Mouse (Mus musculus) thymus, adult 18-20 months (tissue): ENCODE measurements around the gene Gramd1a.

Experiments
- DNase-seq, 2 experiments: peaks; one replicate each; pipeline ENCODE4 v3.0.0; 2022; ENCODE audit warnings: mixed read lengths in 2 of 2

Gramd1a gene

DNA sequence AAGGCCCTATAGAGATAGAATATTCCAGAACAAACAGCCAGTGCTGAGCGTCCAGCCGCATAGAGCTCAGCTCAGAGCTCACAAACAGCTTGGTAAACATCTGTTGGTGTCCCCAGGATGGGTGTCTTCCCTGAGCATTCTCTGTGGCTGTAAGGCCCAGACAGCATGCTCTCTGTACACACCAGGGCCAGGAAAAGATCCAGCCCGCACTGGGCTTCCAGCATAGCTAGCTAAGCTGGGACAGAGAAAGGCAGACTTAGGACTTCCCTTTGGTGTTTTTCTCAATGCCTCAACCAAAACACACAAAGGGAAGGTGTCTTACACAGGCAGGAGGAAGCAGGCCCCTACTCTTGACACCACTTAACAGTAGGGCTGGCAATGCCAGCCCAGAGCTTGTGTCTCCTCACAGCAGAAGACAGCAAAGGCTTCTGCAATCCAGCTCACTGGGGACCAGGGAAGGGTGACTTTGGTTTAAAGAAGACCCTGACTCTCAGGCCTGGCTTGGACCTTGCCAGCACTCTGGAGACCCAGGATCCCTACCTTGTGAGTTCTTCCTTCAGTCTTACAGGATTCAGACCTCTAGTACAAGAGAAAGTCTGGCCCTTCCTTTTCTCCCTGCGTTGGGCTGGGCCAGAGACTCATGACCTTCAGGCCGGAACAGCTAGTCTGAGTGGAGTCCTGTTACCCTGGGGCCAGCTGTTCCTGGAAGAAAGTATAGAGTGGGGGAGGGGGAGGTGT is at the start of gene Gramd1a:
Gene Gramd1a, minus strand, starts transcription at position 601 of the 738 bp plus-strand sequence.
- DNase-seq: no peak

- no peak for DNase-seq
Measured at GRCm38 (mm10) chr7:31195591-31196307, 40.1 kb upstream of the Gramd1a start.

- DNase-seq: no peak
Measured at GRCm38 (mm10) chr7:31184711-31185110, 29.0 kb upstream of the Gramd1a start.

- no peak for DNase-seq
Measured at GRCm38 (mm10) chr7:31182863-31183262, 27.2 kb upstream of the Gramd1a start.

DNA sequence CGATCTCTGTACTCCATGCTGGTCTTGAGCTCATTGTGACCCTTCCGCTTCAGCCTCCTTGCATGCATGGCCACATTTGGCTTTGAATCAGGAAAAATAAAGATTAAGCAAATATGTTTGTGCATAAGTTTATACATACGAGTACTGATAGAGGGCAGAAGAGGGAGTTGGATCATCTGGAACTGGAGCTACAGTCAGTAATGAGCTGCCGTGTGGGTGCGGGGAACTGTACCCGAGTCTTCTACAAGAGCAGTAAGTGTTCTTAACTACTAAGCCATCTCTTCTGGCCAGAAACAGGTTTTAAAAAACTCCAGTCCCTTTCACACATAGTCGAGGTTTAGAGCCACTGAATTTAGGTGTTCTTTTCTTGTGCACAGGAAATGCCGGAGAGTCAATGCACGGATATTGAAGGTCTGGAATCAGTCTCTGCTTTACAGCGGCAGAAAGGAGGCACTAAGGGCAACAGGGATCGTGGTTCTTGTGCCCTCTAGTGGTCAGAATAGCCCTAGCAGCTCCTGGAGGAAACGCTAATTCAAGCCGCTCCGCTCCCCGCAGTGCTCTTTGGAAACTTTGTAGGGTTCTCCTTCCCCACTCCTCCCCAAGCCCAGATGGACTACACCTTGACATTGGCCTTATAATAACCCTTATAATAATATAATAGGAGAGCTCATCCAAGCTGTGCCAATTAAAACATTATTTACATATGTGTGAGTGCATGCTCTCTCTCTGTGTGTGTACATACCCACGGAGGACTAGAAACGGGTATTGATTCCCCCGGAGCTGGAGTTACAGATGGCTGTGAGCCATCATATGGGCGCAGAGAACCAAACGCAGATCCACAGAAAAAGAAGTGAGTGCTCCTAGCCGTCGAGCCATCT is 21.4 kb upstream of the Gramd1a start:
- no peak for DNase-seq

DNA sequence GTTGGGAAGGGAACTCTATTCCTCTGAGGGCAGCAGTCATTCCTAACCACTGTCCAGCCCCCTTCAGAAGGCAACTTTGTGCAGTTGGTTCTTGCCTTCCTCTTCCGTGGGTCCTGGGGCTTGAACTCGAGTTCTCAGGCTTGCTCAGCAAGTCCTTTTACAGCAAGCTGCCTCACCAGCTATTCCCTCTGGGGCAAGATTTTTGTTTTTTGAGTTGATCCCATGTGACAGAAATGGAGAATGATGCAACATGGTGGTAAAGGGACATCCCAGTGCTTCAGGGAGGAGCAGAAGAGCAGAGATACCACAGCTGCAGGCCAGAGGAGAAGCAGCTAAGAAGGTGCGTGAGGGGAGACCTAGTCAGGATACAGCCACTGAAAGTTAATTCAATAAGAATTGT is 19.4 kb upstream of the Gramd1a start:
- DNase-seq: no peak

DNA sequence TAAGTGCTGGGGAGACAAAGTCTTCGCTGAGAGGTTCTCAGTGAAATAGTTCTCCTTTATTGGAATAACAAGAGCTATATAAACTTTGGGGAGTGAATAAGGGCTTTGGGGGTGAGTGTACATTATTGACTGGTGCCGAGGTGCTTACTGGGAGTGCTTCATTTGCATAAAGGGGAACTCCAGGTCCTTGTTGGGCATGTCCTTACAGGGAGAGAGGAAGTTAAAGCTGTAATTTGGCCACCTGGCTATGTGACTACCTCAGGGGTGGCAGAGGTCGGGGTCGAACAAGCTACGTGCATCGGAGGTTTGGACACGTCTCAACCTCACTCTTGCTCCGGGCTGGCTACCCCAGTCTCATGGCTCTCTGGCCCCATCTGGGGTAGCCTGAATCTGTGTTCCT is 18.8 kb upstream of the Gramd1a start:
- DNase-seq: no peak

DNA sequence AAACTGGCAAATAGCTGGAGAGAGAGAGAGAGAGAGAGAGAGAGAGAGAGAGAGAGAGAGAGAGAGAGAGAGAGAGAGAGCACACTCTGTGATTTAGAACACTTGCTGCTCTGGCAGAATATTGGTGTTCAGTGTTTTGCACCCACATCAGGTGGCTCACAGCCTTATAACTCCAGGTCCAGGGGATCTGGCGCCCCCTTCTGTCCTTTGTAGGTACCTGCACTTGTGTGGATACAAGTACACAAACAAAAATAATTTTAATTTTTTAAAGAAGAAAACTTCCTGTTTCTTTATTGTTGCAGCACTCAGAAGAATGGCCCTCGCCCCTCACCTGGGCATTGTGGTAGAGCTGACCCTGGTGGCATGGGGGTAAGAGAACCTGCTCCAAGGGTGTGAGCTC is 16.5 kb upstream of the Gramd1a start:
- DNase-seq: peak; percentile 34 to 59

GRCm38 (mm10) chr7:31170520-31170919 is 14.8 kb upstream of the Gramd1a start:
- DNase-seq: no peak

GRCm38 (mm10) chr7:31168412-31168811 is 12.7 kb upstream of the Gramd1a start:
- DNase-seq: peak in 1 of 2 experiments; percentile 76

GRCm38 (mm10) chr7:31164748-31165147 is 9.1 kb upstream of the Gramd1a start:
- DNase-seq: peak in 1 of 2 experiments; percentile 64

DNA sequence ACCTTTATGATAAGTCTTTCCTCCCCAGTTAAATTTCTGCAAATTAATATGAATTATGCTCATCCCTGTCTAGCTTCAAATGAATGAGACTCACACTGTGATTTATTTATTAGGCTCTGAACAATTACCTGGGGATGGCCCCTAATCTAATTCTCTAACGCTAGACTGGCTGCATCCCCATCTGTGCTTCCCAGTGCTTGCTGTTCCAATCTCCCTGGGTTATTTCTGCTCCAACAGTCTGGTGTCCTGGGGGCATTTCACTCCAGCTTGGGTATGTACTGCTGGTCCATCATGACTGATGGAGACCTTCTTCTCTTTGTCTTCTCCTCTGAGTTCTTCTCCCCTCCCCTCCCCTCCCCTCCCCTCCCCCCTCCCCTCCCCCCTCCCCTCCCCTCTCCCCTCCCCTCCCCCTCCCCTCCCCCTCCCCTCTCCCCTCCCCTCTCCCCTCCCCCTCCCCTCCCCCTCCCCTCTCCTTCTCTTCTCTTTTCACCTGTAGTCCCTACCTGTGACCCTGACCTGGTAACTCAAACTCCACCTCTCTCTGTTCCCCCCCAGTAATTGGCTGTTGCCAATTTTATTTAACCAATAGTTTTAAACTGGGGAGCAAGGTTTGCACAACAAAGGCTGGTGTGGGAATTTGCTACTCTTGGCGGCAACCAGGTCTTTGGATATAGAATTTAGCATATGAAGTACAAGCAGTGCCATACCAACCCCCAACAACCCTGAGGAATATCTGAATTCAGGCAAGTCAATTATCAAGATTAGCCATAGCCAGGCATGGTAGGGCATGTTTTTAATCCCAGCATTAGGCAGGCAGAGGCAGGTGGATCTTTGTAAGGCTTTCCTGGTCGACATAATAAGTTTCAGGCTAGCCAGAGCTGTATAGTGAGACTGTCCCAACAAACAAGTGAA is 8.2 kb upstream of the Gramd1a start:
- DNase-seq: no peak

- no peak for DNase-seq
Measured at GRCm38 (mm10) chr7:31162324-31162723, 6.6 kb upstream of the Gramd1a start.

- no peak for DNase-seq
Measured at GRCm38 (mm10) chr7:31161831-31162230, 6.1 kb upstream of the Gramd1a start.

DNA sequence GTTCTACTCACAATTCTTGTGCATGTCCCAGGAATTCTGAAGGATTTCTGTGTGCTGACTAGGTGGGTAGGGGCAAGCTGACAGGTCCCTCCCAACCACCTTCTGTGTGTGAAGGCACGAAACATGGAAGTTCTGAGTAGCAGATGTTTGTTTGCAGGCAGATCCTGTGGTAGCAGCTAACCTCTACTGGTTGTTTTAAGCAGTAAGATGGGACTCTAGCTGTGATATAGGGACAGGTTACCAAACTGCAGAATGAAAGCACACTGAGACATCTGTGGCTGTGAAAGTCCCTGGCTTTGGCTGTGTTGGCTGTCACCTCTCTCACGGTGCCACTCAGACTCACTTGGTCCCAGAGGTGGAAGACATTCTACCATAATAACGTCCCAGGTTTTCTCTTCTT is 5.5 kb upstream of the Gramd1a start:
- DNase-seq: peak in 1 of 2 experiments; percentile 57

GRCm38 (mm10) chr7:31160763-31161162 is 5.1 kb upstream of the Gramd1a start:
- peak in 1 of 2 experiments; percentile 41 for DNase-seq

DNA sequence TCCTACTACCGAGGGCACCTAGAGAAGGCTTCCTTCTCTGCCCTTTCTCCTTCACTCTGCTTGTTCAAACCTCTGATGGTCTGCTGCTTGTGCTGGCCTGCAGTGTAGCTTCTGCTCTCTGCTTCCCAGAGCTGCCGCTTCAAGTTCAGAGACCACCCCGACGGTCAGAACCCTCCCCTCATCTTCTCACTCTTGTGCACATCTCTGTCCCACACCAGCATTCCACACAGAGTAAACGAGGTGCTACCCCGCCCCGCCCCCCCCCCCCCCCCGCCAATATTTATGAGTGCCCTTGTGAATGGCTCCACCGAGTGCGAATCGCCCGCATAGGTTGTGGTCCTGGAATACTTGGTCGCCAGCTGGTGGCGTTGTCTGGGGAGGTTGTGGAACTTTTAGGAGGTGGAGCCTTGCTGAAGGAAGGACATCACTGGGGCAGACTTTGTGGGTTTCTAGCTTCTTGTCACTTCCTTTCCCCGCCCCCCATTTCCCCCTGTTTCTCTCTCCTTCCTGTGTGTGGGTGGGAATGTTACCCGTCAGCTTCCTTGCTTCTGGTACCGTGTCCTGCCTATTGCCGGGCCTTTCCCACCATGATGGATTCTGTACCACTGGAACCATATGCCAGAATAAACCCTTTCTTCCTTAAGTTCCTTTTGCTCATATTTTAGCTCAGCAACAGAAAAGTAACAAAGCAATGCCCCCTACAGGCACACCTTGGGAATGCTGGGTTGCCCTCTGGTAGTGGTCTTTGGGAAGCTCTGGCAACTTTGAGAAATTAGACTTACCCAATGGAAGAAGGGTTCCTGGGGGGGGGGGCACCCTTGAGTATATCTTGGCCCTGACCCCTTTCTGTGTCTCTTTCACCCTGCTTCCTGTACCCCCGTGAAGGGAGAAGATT is 585 bp upstream of the Gramd1a start:
- peak; percentile 64 to 80 for DNase-seq

GRCm38 (mm10) chr7:31153536-31154320 is 2.0 kb downstream of the Gramd1a start:
- DNase-seq: peak in 1 of 2 experiments; percentile 52

- peak; percentile 71 to 77 for DNase-seq
Measured at GRCm38 (mm10) chr7:31151301-31152241, 4.1 kb downstream of the Gramd1a start.
